Mouse (Mus musculus) erythroblast, embryonic 14.5 days (primary cell): ENCODE measurements around the gene Tbl3. TPM values are rescaled to one million over a fixed set of nuclear protein-coding genes. Genes with fewer than 3 reads are reported as not detected.
"Not testable (repeated sequence)": the region's sequence is repeated elsewhere in the genome, so short reads cannot be mapped to it uniquely, and the experiment has no call there.

Experiments used
- H3K27me3 ChIP-seq: 2 replicates; pipeline ENCODE4 v1.6.1; 2012; ENCODE audit warnings: inconsistent platforms; ENCODE audit not compliant: control insufficient read depth
- H3K36me3 ChIP-seq: 2 replicates; pipeline ENCODE4 v1.6.1; 2012; ENCODE audit warnings: mild to moderate bottlenecking, inconsistent platforms; ENCODE audit not compliant: control insufficient read depth
- H3K4me1 ChIP-seq: 2 replicates; pipeline ENCODE4 v1.6.1; 2012; ENCODE audit warnings: inconsistent platforms; ENCODE audit not compliant: control insufficient read depth
- H3K4me3 ChIP-seq: replicated peaks from 2 replicates; pipeline ENCODE3; 2012; ENCODE audit warnings: moderate library complexity, mild to moderate bottlenecking, inconsistent platforms
- H3K9me3 ChIP-seq: 2 replicates; pipeline ENCODE4 v1.6.1; 2012; ENCODE audit warnings: low read length, inconsistent platforms, mixed read lengths; ENCODE audit not compliant: control insufficient read depth
- GATA1 ChIP-seq: IDR thresholded peaks from 2 replicates; pipeline ENCODE4 v1.6.1; 2012; ENCODE audit warnings: low read length, inconsistent platforms, mixed read lengths
- TAL1 ChIP-seq: IDR thresholded peaks from 3 replicates; pipeline ENCODE4 v1.6.1; 2012; ENCODE audit warnings: low read length, inconsistent platforms, mixed read lengths
- polyA plus RNA-seq: library from polyadenylated mRNA; stranded (reverse); fragments of >175 nt; gene quantifications from 2 replicates; pipeline ENCODE4 v1.2.3, GENCODE M21; 2012

Gene Tbl3
- polyA plus RNA-seq, 1 experiment = 1.1 TPM

GRCm38 (mm10) chr17:24719494-24720222 is 12.2 kb upstream of the Tbl3 start:
- H3K4me3 ChIP-seq = peak overlapping the region; percentile 85
- TF ChIP-seq GATA1 = no peak
- TF ChIP-seq TAL1 = no peak
- no peaks in the 10 kb centered on the region for H3K9me3 ChIP-seq
- peaks cover 51% of the 10 kb centered on the region for H3K36me3 ChIP-seq
- H3K27me3 ChIP-seq = no peaks in the 10 kb centered on the region
- peaks cover 53% of the 10 kb centered on the region for H3K4me1 ChIP-seq

GRCm38 (mm10) chr17:24718938-24719337 is 11.5 kb upstream of the Tbl3 start:
- peaks cover 51% of the 10 kb centered on the region for H3K36me3 ChIP-seq

DNA sequence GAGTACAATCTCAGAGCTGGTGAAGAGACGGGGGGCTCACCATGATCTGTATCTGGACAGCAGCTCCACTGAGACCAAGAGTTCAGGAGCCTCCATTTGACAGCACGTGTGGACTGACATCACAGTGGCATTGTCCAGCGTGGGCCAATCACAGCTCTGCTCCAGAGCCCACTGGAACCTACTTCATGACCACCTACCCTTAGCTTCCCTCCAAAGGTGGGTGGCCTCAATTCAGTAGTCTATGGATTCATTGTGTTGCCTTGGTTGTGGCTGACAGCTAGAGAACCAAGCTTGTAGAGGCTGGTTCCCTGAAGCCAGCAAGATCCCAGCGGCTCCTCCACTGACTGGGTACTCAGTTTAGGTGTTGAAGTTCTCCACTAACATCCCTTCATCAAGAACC is 10.5 kb upstream of the Tbl3 start, which contains the start of the genes Rnf151 and Rps2:
Gene Rnf151, minus strand, starts transcription at position 121 of the 400 bp plus-strand sequence.
Gene Rps2, plus strand, starts transcription at position 174 of the 400 bp plus-strand sequence.
- Histone ChIP-seq H3K4me3 (peak within 1 kb of the TSS; percentile 85), H3K36me3 (peaks cover 51% of the 10 kb centered on the region)
- no peak for TF ChIP-seq TAL1
- TF ChIP-seq GATA1 = no peak

More at GRCm38 (mm10) chr17:24718938-24719337, 11.5 kb upstream of the Tbl3 start:
- Histone ChIP-seq H3K4me3 (peak overlapping the region; percentile 85), H3K4me1 (peaks cover 49% of the 10 kb centered on the region)
- H3K27me3 ChIP-seq, H3K9me3 ChIP-seq: not testable (repeated sequence)

DNA sequence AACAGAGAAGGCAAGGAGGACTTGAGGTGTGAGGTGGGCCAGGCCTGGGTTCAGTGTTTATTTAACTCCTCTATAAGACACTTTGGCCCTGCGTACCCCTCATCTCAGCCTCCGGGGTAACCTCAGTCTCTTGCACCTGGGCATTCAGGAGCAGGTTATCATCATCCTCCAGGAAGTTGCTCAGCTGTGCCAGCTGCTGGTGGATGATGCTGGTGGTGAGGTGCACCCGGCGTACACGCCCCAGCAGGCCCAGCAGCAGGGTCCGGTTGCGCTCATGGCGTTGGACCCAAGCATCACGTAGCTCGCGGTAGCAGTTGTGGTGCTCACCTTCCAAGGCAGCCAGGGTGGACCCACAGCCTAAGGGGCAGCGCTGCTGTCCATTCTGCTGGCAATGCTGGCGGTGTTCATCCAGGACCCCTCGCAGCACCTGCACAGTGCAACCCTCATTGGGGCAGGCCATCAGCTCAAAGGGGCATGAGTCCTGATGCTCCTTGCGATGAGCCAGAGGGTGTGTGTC is 8.8 kb upstream of the Tbl3 start:
- H3K9me3 ChIP-seq = no peaks in the 10 kb centered on the region
- no peak for TF ChIP-seq TAL1
- no peak for TF ChIP-seq GATA1
- peaks cover 24% of the 10 kb centered on the region for H3K4me1 ChIP-seq
- H3K27me3 ChIP-seq = no peaks in the 10 kb centered on the region
- no peak overlapping the region for H3K4me3 ChIP-seq
- H3K36me3 ChIP-seq = peaks cover 35% of the 10 kb centered on the region

More for the DNA sequence above, 10.5 kb upstream of the Tbl3 start, which contains the start of the genes Rnf151 and Rps2:
- H3K4me1 ChIP-seq = peaks cover 40% of the 10 kb centered on the region
- H3K27me3 ChIP-seq = no peaks in the 10 kb centered on the region
- H3K9me3 ChIP-seq = no peaks in the 10 kb centered on the region

- TF ChIP-seq TAL1 (no peak), GATA1 (no peak)
- H3K27me3 ChIP-seq = no peaks in the 10 kb centered on the region
- H3K36me3 ChIP-seq = peaks cover 30% of the 10 kb centered on the region
- no peak overlapping the region for H3K4me3 ChIP-seq
- peaks cover 19% of the 10 kb centered on the region for H3K4me1 ChIP-seq
- no peaks in the 10 kb centered on the region for H3K9me3 ChIP-seq
Observed at GRCm38 (mm10) chr17:24715556-24715955, 8.1 kb upstream of the Tbl3 start.

- Histone ChIP-seq H3K4me3 (peak overlapping the region; percentile 29), H3K27me3 (no peaks in the 10 kb centered on the region), H3K9me3 (no peaks in the 10 kb centered on the region), H3K4me1 (peaks cover 26% of the 10 kb centered on the region), H3K36me3 (peaks cover 24% of the 10 kb centered on the region)
- TF ChIP-seq GATA1 (no peak), TAL1 (no peak)
Observed at GRCm38 (mm10) chr17:24708646-24709045, 1.2 kb upstream of the Tbl3 start.

DNA sequence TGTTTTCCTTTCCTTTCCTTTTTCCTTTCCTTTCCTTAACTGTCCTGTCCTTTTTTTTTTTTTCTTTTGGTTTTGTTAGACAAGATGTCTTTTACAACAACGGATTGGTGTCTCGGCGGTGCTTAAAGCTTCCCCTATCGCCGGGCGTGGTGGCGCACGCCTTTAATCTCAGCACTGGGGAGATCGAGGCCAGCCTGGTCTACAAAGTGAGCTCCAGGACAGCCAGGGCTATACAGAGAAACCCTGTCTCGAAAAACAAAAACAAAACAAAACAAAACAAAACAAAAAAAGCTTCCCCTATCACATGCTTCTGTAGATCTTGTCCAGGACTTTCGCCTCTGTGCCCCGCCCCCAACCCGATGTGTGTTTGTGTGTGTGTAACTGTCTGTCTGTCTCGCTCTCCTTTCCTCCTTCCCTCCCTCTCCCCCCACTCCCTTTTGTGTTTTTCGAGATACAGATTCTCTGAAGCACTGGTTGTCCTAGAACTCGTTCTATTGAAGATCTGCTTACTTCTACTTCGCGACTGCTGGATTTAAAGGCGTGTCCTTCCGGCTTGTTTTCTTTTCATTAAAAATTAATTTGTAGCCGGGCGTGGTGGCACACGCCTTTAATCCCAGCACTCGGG is 453 bp upstream of the Tbl3 start:
- Histone ChIP-seq H3K27me3 (no peaks in the 10 kb centered on the region), H3K4me3 (peak overlapping the region; percentile 81), H3K9me3 (no peaks in the 10 kb centered on the region), H3K36me3 (peaks cover 27% of the 10 kb centered on the region), H3K4me1 (peaks cover 26% of the 10 kb centered on the region)
- TF ChIP-seq GATA1 = no peak
- no peak for TF ChIP-seq TAL1

DNA sequence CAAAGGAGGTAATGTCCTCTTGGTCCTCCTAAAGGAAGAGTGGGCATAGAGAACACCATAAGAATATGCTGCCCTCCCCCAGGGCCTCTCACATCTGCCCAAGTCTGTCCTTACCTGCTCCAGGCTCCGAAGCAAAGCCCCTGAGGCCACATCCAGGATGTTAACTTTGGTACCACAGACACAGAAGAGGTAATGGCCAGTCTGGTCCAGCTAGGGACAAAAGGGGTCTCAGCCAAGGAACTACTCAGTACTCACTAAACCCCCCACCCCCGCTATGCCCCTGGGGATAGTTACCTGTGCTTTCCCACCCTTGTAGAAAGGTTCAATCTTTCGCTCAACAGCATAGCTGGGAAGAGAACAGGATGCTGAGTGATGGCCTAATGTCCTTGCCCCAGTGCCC is 1.6 kb downstream of the Tbl3 start:
- Histone ChIP-seq H3K36me3 (peaks cover 47% of the 10 kb centered on the region), H3K27me3 (no peaks in the 10 kb centered on the region), H3K4me1 (peaks cover 26% of the 10 kb centered on the region), H3K9me3 (no peaks in the 10 kb centered on the region), H3K4me3 (peak overlapping the region; percentile 81)
- no peak for TF ChIP-seq TAL1
- TF ChIP-seq GATA1 = no peak

DNA sequence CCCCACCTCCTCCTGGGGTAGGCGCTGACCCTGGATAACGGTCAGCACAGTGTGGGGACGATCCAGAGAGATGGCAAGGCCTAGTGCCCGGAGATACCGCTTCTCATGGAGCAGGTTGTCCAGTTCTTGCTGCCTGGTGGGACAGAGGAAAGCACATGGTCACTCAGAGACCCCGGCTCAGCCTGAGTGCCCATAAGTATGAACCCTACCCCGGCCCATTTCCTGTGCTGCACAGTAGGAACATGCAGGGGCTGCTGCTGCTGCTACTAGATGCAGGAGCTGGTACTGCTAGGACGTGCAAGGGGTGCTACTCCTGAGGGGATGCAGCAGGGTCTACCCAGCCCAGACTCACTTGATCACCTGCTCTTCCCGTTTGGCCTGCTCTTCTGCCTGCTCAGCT is 6.2 kb downstream of the Tbl3 start:
- H3K36me3 ChIP-seq = peaks cover 62% of the 10 kb centered on the region

More for the DNA sequence above, 6.2 kb downstream of the Tbl3 start:
- Histone ChIP-seq H3K9me3 (no peaks in the 10 kb centered on the region), H3K4me3 (no peak overlapping the region), H3K4me1 (peaks cover 34% of the 10 kb centered on the region), H3K27me3 (peaks cover 9% of the 10 kb centered on the region)
- TF ChIP-seq GATA1 (no peak), TAL1 (no peak)
